Mouse (Mus musculus) MEL (cell line): ENCODE data around the gene Ppp1r14b. TPM values are rescaled to one million over a fixed set of nuclear protein-coding genes. Genes with fewer than 3 reads are reported as not detected.

Experiments used
- DNase-seq: peaks from one replicate; pipeline ENCODE4 v3.0.0; 2011; ENCODE audit warnings: low read depth, low spot score
- H3K27ac ChIP-seq: 2 replicates; pipeline ENCODE4 v1.5.1; 2012; ENCODE audit warnings: low read depth, mild to moderate bottlenecking, control low read depth, low read length, moderate library complexity; ENCODE audit not compliant: control insufficient read depth
- H3K27me3 ChIP-seq, 2 experiments: fragments of 150-350 bp in 1 of 2; sonication (generic) in 1 of 2; 2 replicates each; pipeline ENCODE4 v1.6.1; 2012; ENCODE audit warnings: low read length in 2 of 2, mild to moderate bottlenecking in 2 of 2, improper control_type of control experiment in 1 of 2, moderate library complexity in 1 of 2; ENCODE audit not compliant: insufficient read depth in 2 of 2, control insufficient read depth in 1 of 2
- H3K36me3 ChIP-seq, 2 experiments: 2 replicates each; pipeline ENCODE4 v1.6.1; 2012 to 2014; ENCODE audit warnings: low read length in 2 of 2, improper control_type of control experiment in 1 of 2, inconsistent platforms in 1 of 2, mild to moderate bottlenecking in 1 of 2; ENCODE audit not compliant: insufficient read depth in 2 of 2, control insufficient read depth in 1 of 2
- H3K4me1 ChIP-seq, 2 experiments: fragments of 150-350 bp in 1 of 2; sonication (generic) in 1 of 2; 2 replicates each; pipeline ENCODE4 v1.6.1; 2012; ENCODE audit warnings: low read length in 2 of 2, improper control_type of control experiment in 1 of 2, mild to moderate bottlenecking in 1 of 2; ENCODE audit not compliant: insufficient read depth in 2 of 2, control insufficient read depth in 1 of 2
- H3K4me3 ChIP-seq, 2 experiments: fragments of 150-350 bp in 1 of 2; sonication (generic) in 1 of 2; 2 replicates each; pipeline ENCODE4 v1.5.1; 2012; ENCODE audit warnings: low read depth in 2 of 2, low read length in 2 of 2, mild to moderate bottlenecking in 2 of 2, moderate library complexity in 2 of 2, control low read depth in 1 of 2, improper control_type of control experiment in 1 of 2; ENCODE audit not compliant: control insufficient read depth in 1 of 2, insufficient read depth in 1 of 2
- H3K79me2 ChIP-seq: 2 replicates; pipeline ENCODE4 v1.6.1; 2012; ENCODE audit warnings: mild to moderate bottlenecking, low read length, moderate library complexity; ENCODE audit not compliant: control insufficient read depth, poor library complexity, insufficient read depth
- H3K9ac ChIP-seq: 2 replicates; pipeline ENCODE4 v1.6.1; 2012; ENCODE audit warnings: low read depth, mild to moderate bottlenecking, control low read depth, low read length, moderate library complexity; ENCODE audit not compliant: control insufficient read depth, poor library complexity, severe bottlenecking
- H3K9me3 ChIP-seq: fragments of 150-350 bp; sonication (generic); replicated peaks from 2 replicates; pipeline ENCODE4 v1.6.1; 2012; ENCODE audit warnings: mild to moderate bottlenecking, low read length, improper control_type of control experiment, moderate library complexity; ENCODE audit not compliant: insufficient read depth
- BHLHE40 ChIP-seq: IDR thresholded peaks from 2 replicates; pipeline ENCODE4 v1.6.1; 2012; ENCODE audit warnings: low read depth, mild to moderate bottlenecking, inconsistent platforms, low read length, improper control_type of control experiment, borderline replicate concordance
- CHD1 ChIP-seq: IDR thresholded peaks from 2 replicates; pipeline ENCODE4 v1.6.1; 2012; ENCODE audit warnings: low read depth, mild to moderate bottlenecking, inconsistent platforms, low read length, improper control_type of control experiment
- CHD2 ChIP-seq: IDR thresholded peaks from 2 replicates; pipeline ENCODE4 v1.6.1; 2011; ENCODE audit warnings: low read length, improper control_type of control experiment
- CTCF ChIP-seq, 3 experiments: IDR thresholded peaks in 2 of 3; conservative IDR thresholded peaks in 1 of 3; 2 replicates each; pipeline ENCODE4 v1.5.1; 2011 to 2012; ENCODE audit warnings: low read length in 3 of 3, low read depth in 2 of 3, mild to moderate bottlenecking in 2 of 3, improper control_type of control experiment in 1 of 3, inconsistent platforms in 1 of 3, mixed read lengths in 1 of 3, moderate library complexity in 1 of 3; ENCODE audit not compliant: control insufficient read depth in 1 of 3, insufficient read depth in 1 of 3, poor library complexity in 1 of 3, severe bottlenecking in 1 of 3
- E2F4 ChIP-seq: IDR thresholded peaks from 2 replicates; pipeline ENCODE4 v1.6.1; 2011; ENCODE audit warnings: low read depth, low read length, improper control_type of control experiment, borderline replicate concordance
- ELF1 ChIP-seq: IDR thresholded peaks from 2 replicates; pipeline ENCODE4 v1.6.1; 2014; ENCODE audit warnings: low read depth, mild to moderate bottlenecking, inconsistent platforms, low read length, improper control_type of control experiment, moderate library complexity
- GABPA ChIP-seq: IDR thresholded peaks from 2 replicates; pipeline ENCODE4 v1.6.1; 2012; ENCODE audit warnings: low read depth, mild to moderate bottlenecking, inconsistent platforms, low read length, improper control_type of control experiment, moderate library complexity
- GATA1 ChIP-seq: IDR thresholded peaks from 2 replicates; pipeline ENCODE4 v1.6.1; 2011; ENCODE audit warnings: low read depth, low read length, improper control_type of control experiment
- HCFC1 ChIP-seq: IDR thresholded peaks from 2 replicates; pipeline ENCODE4 v1.6.1; 2012; ENCODE audit warnings: low read depth, mild to moderate bottlenecking, inconsistent platforms, low read length, improper control_type of control experiment, moderate library complexity
- JUND ChIP-seq: IDR thresholded peaks from 2 replicates; pipeline ENCODE4 v1.6.1; 2011; ENCODE audit warnings: low read depth, mild to moderate bottlenecking, improper control_type of control experiment, low read length
- KAT2A ChIP-seq: conservative IDR thresholded peaks from 2 replicates; pipeline ENCODE4 v1.6.1; 2012; ENCODE audit warnings: low read depth, low read length, improper control_type of control experiment, inconsistent platforms
- MAFK ChIP-seq: IDR thresholded peaks from 2 replicates; pipeline ENCODE4 v1.6.1; 2011; ENCODE audit warnings: low read depth, mild to moderate bottlenecking, low read length, improper control_type of control experiment, borderline replicate concordance
- MAX ChIP-seq: IDR thresholded peaks from 2 replicates; pipeline ENCODE4 v1.6.1; 2011; ENCODE audit warnings: low read length, improper control_type of control experiment
- MAZ ChIP-seq: IDR thresholded peaks from 2 replicates; pipeline ENCODE4 v1.6.1; 2012; ENCODE audit warnings: low read depth, mild to moderate bottlenecking, inconsistent platforms, low read length, improper control_type of control experiment
- MEF2A ChIP-seq: IDR thresholded peaks from 2 replicates; pipeline ENCODE4 v1.6.1; 2014; ENCODE audit warnings: low read depth, mild to moderate bottlenecking, inconsistent platforms, low read length, improper control_type of control experiment; ENCODE audit not compliant: poor library complexity, insufficient replicate concordance, severe bottlenecking; ENCODE audit errors: extremely low read depth
- MXI1 ChIP-seq: IDR thresholded peaks from 2 replicates; pipeline ENCODE4 v1.6.1; 2011; ENCODE audit warnings: mild to moderate bottlenecking, low read depth, low read length, improper control_type of control experiment
- MYB ChIP-seq: IDR thresholded peaks from 2 replicates; pipeline ENCODE4 v1.6.1; 2011; ENCODE audit warnings: mild to moderate bottlenecking, low read depth, low read length, improper control_type of control experiment
- MYC ChIP-seq: IDR thresholded peaks from 2 replicates; pipeline ENCODE4 v1.6.1; 2011; ENCODE audit warnings: low read depth, mild to moderate bottlenecking, low read length, improper control_type of control experiment, moderate library complexity
- NELFE ChIP-seq: IDR thresholded peaks from 2 replicates; pipeline ENCODE4 v1.6.1; 2011; ENCODE audit warnings: low read depth, low read length, improper control_type of control experiment
- POLR2A ChIP-seq, 2 experiments: IDR thresholded peaks; 2 replicates each; pipeline ENCODE4 v1.6.1; 2011 to 2012; ENCODE audit warnings: low read length in 2 of 2, mild to moderate bottlenecking in 2 of 2, control low read depth in 1 of 2, improper control_type of control experiment in 1 of 2, low read depth in 1 of 2, moderate library complexity in 1 of 2; ENCODE audit not compliant: control insufficient read depth in 1 of 2, insufficient read depth in 1 of 2, poor library complexity in 1 of 2
- POLR2AphosphoS2 ChIP-seq: IDR thresholded peaks from 2 replicates; pipeline ENCODE4 v1.6.1; 2011; ENCODE audit warnings: low read length, improper control_type of control experiment
- POLR2AphosphoS5 ChIP-seq: IDR thresholded peaks from 2 replicates; pipeline ENCODE4 v1.6.1; 2012; ENCODE audit warnings: low read depth, borderline replicate concordance, mild to moderate bottlenecking, inconsistent platforms, low read length, moderate library complexity, mixed read lengths
- SMC3 ChIP-seq: IDR thresholded peaks from 2 replicates; pipeline ENCODE4 v1.6.1; 2011; ENCODE audit warnings: low read depth, low read length, improper control_type of control experiment
- TAL1 ChIP-seq: IDR thresholded peaks from 2 replicates; pipeline ENCODE4 v1.6.1; 2012; ENCODE audit warnings: mild to moderate bottlenecking, inconsistent platforms, low read length, moderate library complexity, mixed read lengths
- TBP ChIP-seq: IDR thresholded peaks from 2 replicates; pipeline ENCODE4 v1.8.0; 2011; ENCODE audit warnings: low read depth, low read length, improper control_type of control experiment
- TCF12 ChIP-seq: IDR thresholded peaks from 2 replicates; pipeline ENCODE4 v1.6.1; 2014; ENCODE audit warnings: low read depth, mild to moderate bottlenecking, inconsistent platforms, low read length, improper control_type of control experiment, moderate library complexity
- UBTF ChIP-seq: IDR thresholded peaks from 2 replicates; pipeline ENCODE4 v1.6.1; 2012; ENCODE audit warnings: low read depth, mild to moderate bottlenecking, inconsistent platforms, low read length, improper control_type of control experiment, moderate library complexity, borderline replicate concordance; ENCODE audit not compliant: insufficient read depth
- USF1 ChIP-seq: IDR thresholded peaks from 2 replicates; pipeline ENCODE4 v1.6.1; 2014; ENCODE audit warnings: low read depth, mild to moderate bottlenecking, inconsistent platforms, low read length, improper control_type of control experiment, moderate library complexity
- ZC3H11A ChIP-seq: IDR thresholded peaks from 2 replicates; pipeline ENCODE4 v1.6.1; 2012; ENCODE audit warnings: low read depth, mild to moderate bottlenecking, inconsistent platforms, low read length, improper control_type of control experiment
- ZKSCAN1 ChIP-seq: IDR thresholded peaks from 2 replicates; pipeline ENCODE4 v1.6.1; 2012; ENCODE audit warnings: low read depth, mild to moderate bottlenecking, inconsistent platforms, low read length, improper control_type of control experiment, moderate library complexity
- ZNF384 ChIP-seq: IDR thresholded peaks from 2 replicates; pipeline ENCODE4 v1.6.1; 2012; ENCODE audit warnings: low read depth, mild to moderate bottlenecking, inconsistent platforms, low read length, improper control_type of control experiment
- polyA plus RNA-seq, 2 experiments: library from polyadenylated mRNA; stranded (reverse) in 1 of 2; unstranded in 1 of 2; fragments of >175 nt in 1 of 2; fragments of >200 nt in 1 of 2; gene quantifications; 2 replicates each; pipeline versions ENCODE4 v1.2.1 to v1.2.4; 2012; ENCODE audit warnings: low replicate concordance in 2 of 2, low read depth in 1 of 2; ENCODE audit not compliant: insufficient read length in 2 of 2, insufficient read depth in 1 of 2, missing spikeins in 1 of 2
- total RNA-seq: library from RNA; depleted of rRNA; stranded (reverse); fragments of 300-350 nt; gene quantifications from 2 replicates; pipeline ENCODE4 v1.2.3, GENCODE M21; 2012

The Ppp1r14b gene
- total and polyA plus RNA-seq, 3 experiments = 349 to 467 TPM; not detected in 1

DNA sequence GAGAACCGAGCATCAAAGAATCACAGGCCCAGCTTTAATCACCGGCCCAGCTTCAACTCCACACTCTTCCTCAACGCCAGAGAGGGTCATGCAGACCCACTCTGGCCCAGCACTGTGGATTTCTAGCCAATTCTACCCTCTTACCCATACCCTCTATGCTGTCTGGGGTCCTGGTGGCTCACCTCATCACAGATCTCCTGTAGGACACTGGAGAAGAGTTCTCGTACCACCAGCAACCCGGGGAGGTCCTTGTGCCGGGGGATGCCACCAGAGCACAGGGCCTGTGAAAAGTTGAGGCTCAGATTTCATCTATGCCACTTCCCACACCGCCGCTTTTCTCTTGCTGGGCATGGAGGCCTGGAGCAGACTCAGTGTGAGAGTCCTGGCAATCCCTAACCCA, 19.7 kb downstream of the Ppp1r14b start:
- Histone ChIP-seq H3K79me2 (peaks cover 4% of the 10 kb centered on the region; the same call in 1 of the 2 replicates), H3K4me3 (peak overlapping the region in 1 of 2 experiments; percentile 63; a peak in 1 of 4 replicates), H3K27ac (no peak overlapping the region), H3K4me1 (peaks cover 2 to 22% of the 10 kb centered on the region in 2 experiments; a peak in 3 of 4 replicates), H3K9me3 (no peaks in the 10 kb centered on the region), H3K36me3 (0 out of 4 replicates have a peak, but pooled peaks cover 0 to 2% of the 10 kb centered on the region in 2 experiments), H3K9ac (peak overlapping the region; percentile 69), H3K27me3 (no peaks in the 10 kb centered on the region)
- TF ChIP-seq ZC3H11A (no peak), GATA1 (no peak), USF1 (no peak), CTCF (IDR thresholded peaks at IDR 0.05 in 2 of 3, conservative IDR thresholded peaks at IDR 0.05 in 1 of 3; ENCODE audit: control insufficient read depth in 1 of 3, insufficient read depth in 1 of 3, low read depth in 2 of 3, low read length in 3 of 3, poor library complexity in 1 of 3, severe bottlenecking in 1 of 3) (no peak), POLR2AphosphoS2 (no peak), MEF2A (no peak), CHD1 (no peak), TBP (no peak), MAFK (no peak), ELF1 (no peak), E2F4 (no peak), MYC (no peak), MAX (no peak), JUND (no peak), UBTF (no peak), CHD2 (no peak), ZKSCAN1 (no peak), MXI1 (no peak), POLR2AphosphoS5 (no peak)
- no peak for DNase-seq

DNA sequence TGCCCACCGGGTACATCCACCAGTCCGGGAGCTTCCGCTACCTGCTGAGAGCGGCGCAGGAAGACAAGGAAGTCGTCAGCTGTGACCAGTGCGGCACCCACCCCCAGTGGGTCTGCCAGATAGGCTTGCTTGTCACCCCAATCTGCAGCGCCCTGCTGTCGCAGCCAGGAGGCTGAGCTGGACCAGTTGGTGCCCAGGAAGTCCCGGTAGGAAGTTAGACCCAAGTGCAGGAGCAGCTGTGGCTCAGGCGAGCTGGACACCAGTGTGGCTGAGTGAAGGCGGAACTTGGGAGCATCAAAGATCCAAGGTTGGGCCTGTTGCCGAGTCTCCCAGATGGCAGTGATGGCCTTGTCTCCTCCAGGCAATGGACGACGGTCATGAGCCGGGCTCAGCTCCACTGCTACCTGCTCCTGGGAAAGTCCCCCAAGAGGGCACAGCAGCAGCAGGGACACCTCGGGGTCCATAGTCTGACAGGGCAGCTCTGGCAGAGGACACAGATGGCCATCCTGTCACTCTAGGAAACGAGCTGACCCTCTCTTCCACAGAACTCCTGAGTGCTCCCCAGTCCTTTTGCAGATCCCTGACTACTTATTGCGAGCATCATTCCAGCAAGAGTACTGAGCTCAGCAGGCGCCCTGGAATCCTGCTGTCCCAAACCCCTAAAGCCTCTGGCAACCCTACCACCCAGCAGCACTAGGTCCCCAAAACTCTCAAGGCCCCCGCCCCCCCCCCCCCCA, 20.7 kb downstream of the Ppp1r14b start:
- no peak overlapping the region for H3K27ac ChIP-seq
- peaks cover 2 to 22% of the 10 kb centered on the region in 2 experiments; a peak in 3 of 4 replicates for H3K4me1 ChIP-seq
- H3K4me3 ChIP-seq = peak overlapping the region; percentile 63 to 89
- peaks cover 4% of the 10 kb centered on the region; the same call in 1 of the 2 replicates for H3K79me2 ChIP-seq
- no peaks in the 10 kb centered on the region for H3K9me3 ChIP-seq
- H3K9ac ChIP-seq = peak overlapping the region; percentile 69
- no peaks in the 10 kb centered on the region for H3K27me3 ChIP-seq
- H3K36me3 ChIP-seq = peaks cover 2 to 3% of the 10 kb centered on the region in 2 experiments; a peak in 1 of 4 replicates
- DNase-seq = peak; percentile 69
- TF ChIP-seq CHD2 (no peak), HCFC1 (peak; percentile 20; the same call in 1 of the 2 replicates), GATA1 (no peak), ZNF384 (no peak), TAL1 (peak; percentile 61), KAT2A (no peak), BHLHE40 (no peak), MAZ (no peak), NELFE (no peak; the same call in 1 of the 2 replicates), CTCF (IDR thresholded peaks at IDR 0.05 in 2 of 3, conservative IDR thresholded peaks at IDR 0.05 in 1 of 3; ENCODE audit: control insufficient read depth in 1 of 3, insufficient read depth in 1 of 3, low read depth in 2 of 3, low read length in 3 of 3, poor library complexity in 1 of 3, severe bottlenecking in 1 of 3) (no peak), TCF12 (0 out of 2 replicates have a peak, but pooled peaks have one; percentile 18), SMC3 (no peak), GABPA (no peak), MXI1 (no peak), MYC (no peak), POLR2A (IDR thresholded peaks at IDR 0.05; ENCODE audit: control insufficient read depth in 1 of 2, insufficient read depth in 1 of 2, low read depth in 1 of 2, low read length in 2 of 2, poor library complexity in 1 of 2) (no peak; a peak in 1 of 4 replicates), MYB (no peak), USF1 (no peak)
